30 mouse cellular contexts compared by ENCODE assay signal in genomic region chr10:45285651-45286050, GRCm38 (mm10). TPM values are rescaled to one million over a fixed set of nuclear protein-coding genes. Genes with fewer than 3 reads are reported as not detected.
A peak's percentile ranks its signal among the peaks of the same experiment; 100 is the strongest.
DNase-seq lines count a peak whose midpoint lies in the region; ATAC-seq and TF ChIP-seq lines count a peak whose summit lies in the region.
"Had no signal": no experiment of that assay in that cellular context is flagged by ENCODE, and none has a peak within 500 bp of the region (broad histone marks: within the 10 kb centered on the region; RNA-seq: fewer than 3 reads in every experiment).

No protein-coding gene starts in this region.

- intact Hi-C loops in heart, adult 2 months (cut with DNase I): loop anchor here (5.0 kb wide), 1 partner anchor 148 kb away; no protein-coding TSS in a partner anchor

- H3K36me3 ChIP-seq in heart, adult 2 months (ENCODE audit: control insufficient read depth, insufficient read depth, low read length): no peaks in the 10 kb centered on the region
- H3K36me3 ChIP-seq in heart, embryonic 12.5 days: no peaks in the 10 kb centered on the region
- no peaks in the 10 kb centered on the region for H3K36me3 ChIP-seq in heart, postnatal 0 days (replicated peaks; ENCODE audit: control insufficient read depth, insufficient read depth, low read length)
- no peaks in the 10 kb centered on the region for H3K36me3 ChIP-seq in forebrain, embryonic 15.5 days
- H3K36me3 ChIP-seq: hindbrain, embryonic 10.5 days; hindbrain, embryonic 15.5 days; limb, embryonic 12.5 days; liver, embryonic 15.5 days; neural tube, embryonic 12.5 days had no signal

- no peak overlapping the region for H3K4me3 ChIP-seq in heart, adult 2 months
- H3K4me3 ChIP-seq in heart, embryonic 12.5 days: no peak overlapping the region
- no peak overlapping the region for H3K4me3 ChIP-seq in heart, postnatal 0 days (ENCODE audit: low read depth, low read length)
- no peak overlapping the region for H3K4me3 ChIP-seq in forebrain, embryonic 15.5 days
- H3K4me3 ChIP-seq: forebrain, embryonic 13.5 days; hindbrain, embryonic 10.5 days; hindbrain, embryonic 15.5 days; layer of hippocampus, adult 2 months; left cerebral cortex, adult 2 months; limb, embryonic 12.5 days; liver, embryonic 15.5 days; myocyte; neural tube, embryonic 12.5 days had no signal

- peak; percentile 29 to 43 for DNase-seq in heart, adult 18-20 months
- DNase-seq in heart, adult 2 months: peak in 1 of 2 experiments; percentile 32
- DNase-seq in heart, postnatal 0 days (ENCODE audit: low spot score): peak; percentile 81
- DNase-seq in thymus, postnatal 4 days: no peak
- DNase-seq in layer of hippocampus, adult 11-12 months (ENCODE audit: low spot score): no peak
- DNase-seq in lung, adult 18-20 months: no peak
- DNase-seq: B cell, adult 2 months; cerebellum, adult 2 months; cerebellum, postnatal 14 days; kidney, adult 11 months; kidney, postnatal 14 days; lung, postnatal 36 days; right cerebral cortex, adult 18-20 months; spleen, adult 18-20 months; thymus, postnatal 36 days had no signal

- no peaks in the 10 kb centered on the region for H3K27me3 ChIP-seq in heart, adult 2 months (ENCODE audit: control insufficient read depth, insufficient read depth, low read length)
- H3K27me3 ChIP-seq in heart, embryonic 12.5 days (replicated peaks): 0 out of 2 replicates have a peak, but pooled peaks cover 3% of the 10 kb centered on the region
- H3K27me3 ChIP-seq in heart, postnatal 0 days (ENCODE audit: control insufficient read depth, insufficient read depth, low read length): peaks cover 9% of the 10 kb centered on the region; the same call in 1 of the 2 replicates
- peaks cover 22% of the 10 kb centered on the region for H3K27me3 ChIP-seq in forebrain, embryonic 15.5 days

- H3K4me1 ChIP-seq in heart, adult 2 months (ENCODE audit: control insufficient read depth, insufficient read depth, low read length): peaks cover 2% of the 10 kb centered on the region; the same call in 1 of the 2 replicates
- peaks cover 13% of the 10 kb centered on the region for H3K4me1 ChIP-seq in heart, embryonic 12.5 days (replicated peaks)
- peaks cover 18% of the 10 kb centered on the region for H3K4me1 ChIP-seq in heart, postnatal 0 days (ENCODE audit: control insufficient read depth, insufficient read depth)
- peaks cover 8% of the 10 kb centered on the region for H3K4me1 ChIP-seq in forebrain, embryonic 15.5 days
- H3K4me1 ChIP-seq: liver, embryonic 15.5 days had no signal

- H3K79me2 ChIP-seq in heart, adult 2 months (replicated peaks; ENCODE audit: control insufficient read depth, insufficient read depth, low read length): no peaks in the 10 kb centered on the region

- no peak for TF ChIP-seq CTCF in heart, adult 2 months (IDR thresholded peaks at IDR 0.05)
- no peak for TF ChIP-seq CTCF in heart, postnatal 0 days (IDR thresholded peaks at IDR 0.05; ENCODE audit: low read depth)

- peak overlapping the region; percentile 18 for H3K4me2 ChIP-seq in heart, embryonic 12.5 days
- H3K4me2 ChIP-seq in heart, postnatal 0 days (ENCODE audit: low read depth, low read length): no peak overlapping the region
- no peak overlapping the region for H3K4me2 ChIP-seq in forebrain, embryonic 15.5 days (replicated peaks)
- H3K4me2 ChIP-seq: forebrain, embryonic 13.5 days; hindbrain, embryonic 15.5 days; limb, embryonic 12.5 days; liver, embryonic 15.5 days; midbrain, embryonic 11.5 days; neural tube, embryonic 12.5 days had no signal

- H3K9ac ChIP-seq in heart, adult 2 months (ENCODE audit: low read depth, low read length): no peak overlapping the region
- no peak overlapping the region for H3K9ac ChIP-seq in heart, embryonic 12.5 days
- no peak overlapping the region for H3K9ac ChIP-seq in heart, postnatal 0 days (replicated peaks; ENCODE audit: low read depth, low read length)
- H3K9ac ChIP-seq in forebrain, embryonic 15.5 days (replicated peaks): no peak overlapping the region
- H3K9ac ChIP-seq: forebrain, embryonic 13.5 days; hindbrain, embryonic 15.5 days; limb, embryonic 12.5 days; liver, embryonic 15.5 days; neural tube, embryonic 12.5 days had no signal

- no peak for ATAC-seq in heart, embryonic 12.5 days (ENCODE audit: insufficient number of reproducible peaks, low FRiP score)
- ATAC-seq in heart, postnatal 0 days (ENCODE audit: insufficient read depth, low read depth): peak; percentile 55
- ATAC-seq in forebrain, embryonic 15.5 days (replicated peaks): no peak
- ATAC-seq: forebrain, embryonic 13.5 days; inflammation-experienced regulatory T-cells, adult 6 months had no signal

- 43% methylated on average over 5 of the region's 5 CpGs for WGBS in heart, adult 2 months
- 40% methylated on average over 5 of the region's 5 CpGs for WGBS in heart, embryonic 12.5 days
- 26% methylated on average over 5 of the region's 5 CpGs for WGBS in heart, postnatal 0 days
- 82% methylated on average over 5 of the region's 5 CpGs for WGBS in forebrain, embryonic 15.5 days

- no peak for TF ChIP-seq POLR2A in heart, adult 2 months (IDR thresholded peaks at IDR 0.05; ENCODE audit: insufficient read depth, low read depth, low read length)

- peak overlapping the region; percentile 23 for H3K27ac ChIP-seq in heart, adult 2 months
- H3K27ac ChIP-seq in heart, embryonic 12.5 days (ENCODE audit: poor library complexity, severe bottlenecking): peak overlapping the region; percentile 50
- H3K27ac ChIP-seq in heart, postnatal 0 days (ENCODE audit: low read depth): peak overlapping the region; percentile 58
- H3K27ac ChIP-seq in forebrain, embryonic 15.5 days (replicated peaks): no peak overlapping the region
- H3K27ac ChIP-seq: forebrain, embryonic 13.5 days; hindbrain, embryonic 10.5 days; hindbrain, embryonic 15.5 days; layer of hippocampus, adult 2 months; left cerebral cortex, adult 2 months; limb, embryonic 12.5 days; liver, embryonic 15.5 days; neural tube, embryonic 12.5 days had no signal

- H3K9me3 ChIP-seq in heart, embryonic 12.5 days (replicated peaks): no peaks in the 10 kb centered on the region
- no peaks in the 10 kb centered on the region for H3K9me3 ChIP-seq in heart, postnatal 0 days (replicated peaks; ENCODE audit: control insufficient read depth, low read length)
- no peaks in the 10 kb centered on the region for H3K9me3 ChIP-seq in forebrain, embryonic 15.5 days
- H3K9me3 ChIP-seq: forebrain, embryonic 13.5 days; hindbrain, embryonic 10.5 days; hindbrain, embryonic 15.5 days; limb, embryonic 12.5 days; liver, embryonic 15.5 days; neural tube, embryonic 12.5 days had no signal

- no peak for TF ChIP-seq EP300 in heart, adult 2 months (IDR thresholded peaks at IDR 0.05; ENCODE audit: insufficient read depth, low read depth, low read length)
- 0 out of 2 replicates have a peak, but pooled peaks have one; percentile 38 for TF ChIP-seq EP300 in heart, postnatal 0 days (IDR thresholded peaks at IDR 0.05; ENCODE audit: low read depth)

RNA-seq across cellular contexts. Expression of gene Bves, which starts 49.9 kb away (rescaled TPM):
- total RNA-seq in heart, adult 18-20 months (2021): 10 to 100 TPM; 29.4 to 33.8 TPM
- 10 to 100 TPM; 31.1 to 34.8 TPM for total RNA-seq in heart, adult 2 months (2021)
- 25.0 and 44.5 TPM in 2 replicates for polyA plus RNA-seq in heart, adult 2 months (2012; rRNA removed)
- polyA plus RNA-seq in heart, embryonic 12.5 days (2016; fragmentation: Nextera tagmentation; extraction: Ambion mirVana): 65.6 and 66.4 TPM in 2 replicates
- total RNA-seq in heart, postnatal 0 days (2014; rRNA removed; ENCODE audit: low replicate concordance): 113 and 121 TPM in 2 replicates
- 85.0 and 90.0 TPM in 2 replicates for polyA plus RNA-seq in heart, postnatal 0 days (2015; fragmentation: Nextera tagmentation; extraction: Ambion mirVana)
- 0.46 and 0.64 TPM in 2 replicates for polyA plus RNA-seq in forebrain, embryonic 15.5 days (2015; fragmentation: Nextera tagmentation; extraction: Ambion mirVana)
- total RNA-seq: megakaryocyte, adult 5-6 weeks had no signal
- polyA plus RNA-seq: inflammation-experienced regulatory T-cells, adult 6 months; liver, adult 2 months had no signal

Comparison
In these comparisons a context has a peak if more than half of its experiments do, and no peak if none do; other contexts are left out.
1. DNase-seq: peak in heart, adult 18-20 months (2 of 2) and heart, postnatal 0 days (single experiment); none in thymus, postnatal 4 days (single experiment), layer of hippocampus, adult 11-12 months (single experiment) and lung, adult 18-20 months (0 of 2).
2. RNA of gene Bves, which starts 49.9 kb away (polyA plus RNA-seq): 85.0 to 90.0 TPM in heart, postnatal 0 days, 65.6 to 66.4 TPM in heart, embryonic 12.5 days and 25.0 to 44.5 TPM in heart, adult 2 months; 0.46 to 0.64 TPM in forebrain, embryonic 15.5 days; every median in the first group is over 10 times any median in the second.